In genomic region chr19:5801432-5801964, GRCm38 (mm10) we compare ENCODE assay signal across 8 mouse cellular contexts. TPM values are rescaled to one million over a fixed set of nuclear protein-coding genes. Genes with fewer than 3 reads are reported as not detected.
DNase-seq lines count a peak whose midpoint lies in the region; ATAC-seq and TF ChIP-seq lines count a peak whose summit lies in the region.

No protein-coding gene starts in this region.

- WGBS in liver, embryonic 12.5 days (ENCODE audit: insufficient replicate concordance): 3% methylated on average over 3 of the region's 3 CpGs

- peak overlapping the region; percentile 93 for H3K4me2 ChIP-seq in liver, embryonic 12.5 days

- TF ChIP-seq POLR2A in testis, adult 2 months (IDR thresholded peaks at IDR 0.05; ENCODE audit: control insufficient read depth, low read depth, low read length): no peak

- H3K4me1 ChIP-seq in testis, adult 2 months (ENCODE audit: control insufficient read depth, insufficient read depth, low read length): peaks cover 20% of the 10 kb centered on the region
- H3K4me1 ChIP-seq in liver, embryonic 12.5 days: peaks cover 51% of the 10 kb centered on the region

- no peaks in the 10 kb centered on the region for H3K27me3 ChIP-seq in testis, adult 2 months (ENCODE audit: control insufficient read depth, insufficient read depth, low read length)
- H3K27me3 ChIP-seq in liver, embryonic 12.5 days (replicated peaks): no peaks in the 10 kb centered on the region

- peak overlapping the region; percentile 99 for H3K4me3 ChIP-seq in testis, adult 2 months (ENCODE audit: control insufficient read depth, low read depth, low read length)
- peak overlapping the region; percentile 91 for H3K4me3 ChIP-seq in liver, embryonic 12.5 days

- H3K36me3 ChIP-seq in testis, adult 2 months (ENCODE audit: control insufficient read depth, insufficient read depth, low read length): peaks cover 8% of the 10 kb centered on the region
- H3K36me3 ChIP-seq in liver, embryonic 12.5 days: peaks cover 43% of the 10 kb centered on the region

- peak overlapping the region; percentile 88 for H3K27ac ChIP-seq in testis, adult 2 months (ENCODE audit: control insufficient read depth, insufficient read depth, low read depth, low read length)
- H3K27ac ChIP-seq in liver, embryonic 12.5 days: peak overlapping the region; percentile 99

- peak overlapping the region; percentile 99 for H3K9ac ChIP-seq in liver, embryonic 12.5 days

- no peak for ATAC-seq in liver, embryonic 12.5 days
- no peak for ATAC-seq in frontal cortex, adult (ENCODE audit: low TSS enrichment)

- no peaks in the 10 kb centered on the region for H3K9me3 ChIP-seq in liver, embryonic 12.5 days (replicated peaks)

- peak; percentile 19 for DNase-seq in embryo, embryonic 9.5 days (ENCODE audit: extremely low spot score)
- DNase-seq in embryo, embryonic 11 days: no peak
- no peak for DNase-seq in testis, postnatal 14 days (ENCODE audit: low spot score)
- no peak for DNase-seq in right cerebral cortex, postnatal 36 days (ENCODE audit: low spot score in 2 of 2)
- DNase-seq in ovary, postnatal 14 days (ENCODE audit: low spot score): no peak

- no peak for TF ChIP-seq CTCF in testis, adult 2 months (IDR thresholded peaks at IDR 0.05; ENCODE audit: control insufficient read depth, insufficient read depth, insufficient replicate concordance, low read depth, low read length)

RNA-seq across cellular contexts. Expression of gene Scyl1, which starts 30.3 kb away (rescaled TPM):
- polyA plus RNA-seq in testis, adult 2 months (2012; rRNA removed): 43.1 and 46.7 TPM in 2 replicates
- 38.3 and 39.7 TPM in 2 replicates for polyA plus RNA-seq in liver, embryonic 12.5 days (2016; fragmentation: Nextera tagmentation; extraction: Ambion mirVana)
